Mouse (Mus musculus) c-Kit-positive CD71-positive TER-119-negative erythroid progenitor cells, embryonic 14.5 days (primary cell): ENCODE data around the gene Dnajc14.
"Not testable (repeated sequence)": the region's sequence is repeated elsewhere in the genome, so short reads cannot be mapped to it uniquely, and the experiment has no call there.

Experiments
- DNase-seq: peaks from one replicate; pipeline ENCODE4 v3.0.0-alpha.2; 2013; ENCODE audit warnings: low read depth

Dnajc14 gene

DNA sequence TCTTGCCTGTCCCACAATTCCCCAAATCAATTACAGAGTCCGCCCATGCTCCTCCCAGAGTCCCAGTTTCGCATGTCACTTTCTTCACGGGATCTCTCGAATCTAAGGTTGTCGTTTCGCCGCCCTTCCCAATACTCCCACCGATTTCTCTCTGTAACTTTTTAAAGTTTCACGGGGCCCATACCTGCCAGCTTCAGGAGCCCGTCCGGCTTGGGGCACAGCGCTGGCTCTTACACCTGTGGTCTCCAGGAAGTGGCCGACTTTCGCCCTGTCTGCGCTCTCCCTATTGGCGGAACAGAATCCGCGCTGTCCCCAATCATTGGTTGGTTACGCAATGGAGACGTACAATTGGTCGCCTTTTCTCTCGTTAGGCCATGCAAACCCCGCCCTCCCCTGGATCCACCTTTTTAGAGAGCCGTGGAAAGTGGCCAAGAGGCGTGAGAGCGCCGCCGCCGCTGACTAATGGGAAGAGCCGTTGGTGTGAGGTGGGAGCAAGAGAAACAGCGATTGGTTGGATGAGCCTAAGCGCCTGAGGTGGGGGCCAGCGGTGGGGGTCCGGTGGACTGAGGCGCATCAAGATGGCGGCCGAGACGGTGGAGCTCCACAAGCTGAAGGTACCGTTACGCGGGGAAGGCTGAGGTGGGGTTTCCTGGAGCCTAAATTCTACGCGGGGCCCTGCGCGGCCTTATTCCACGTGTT lies 17.6 kb downstream of the Dnajc14 start, which contains the start of gene Ormdl2:
Gene Ormdl2 (minus strand): TSS at position 288 of the 699 bp plus-strand sequence.
- DNase-seq: peak; percentile 100

- DNase-seq: no peak
These were observed 18.3 kb downstream of the Dnajc14 start for GRCm38 (mm10) chr10:128822135-128822534.

DNA sequence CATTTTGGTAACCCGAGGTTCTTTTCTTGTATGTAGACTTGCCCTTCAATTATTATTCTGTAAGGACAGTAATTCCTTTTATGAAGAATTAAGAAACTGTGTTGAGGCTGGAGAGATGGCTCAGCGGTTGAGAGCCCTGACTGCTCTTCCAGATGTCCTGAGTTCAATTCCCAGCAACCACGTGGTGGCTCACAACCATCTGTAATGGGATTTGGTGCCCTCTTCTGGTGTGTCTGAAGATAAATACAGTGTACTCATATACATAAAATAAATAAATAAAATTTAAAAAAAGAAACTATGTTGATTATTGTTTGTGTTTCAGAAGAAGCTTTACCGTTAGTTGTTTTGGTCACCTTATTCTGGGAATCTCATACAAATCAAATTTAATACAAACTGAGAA lies 19.2 kb downstream of the Dnajc14 start:
- not testable (repeated sequence) for DNase-seq

DNA sequence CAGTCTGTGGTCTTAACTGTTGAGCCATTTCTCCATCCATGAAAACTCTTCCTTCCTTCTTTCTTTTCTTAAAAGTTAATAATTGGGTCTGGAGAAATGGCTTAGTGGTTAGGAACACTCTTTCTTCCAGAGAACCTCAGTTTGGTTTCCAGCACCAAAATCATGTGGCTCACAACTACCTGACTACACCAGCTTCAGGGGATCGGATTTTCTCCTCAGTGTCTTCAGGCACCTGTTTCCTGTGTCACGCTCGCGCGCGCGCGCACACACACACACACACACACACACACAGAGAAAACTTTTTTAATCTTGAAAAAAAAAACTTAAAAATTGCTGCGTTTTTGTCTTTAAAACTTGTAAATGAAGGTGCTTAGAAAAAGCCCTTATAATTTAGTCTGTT lies 20.0 kb downstream of the Dnajc14 start:
- DNase-seq: no peak

DNA sequence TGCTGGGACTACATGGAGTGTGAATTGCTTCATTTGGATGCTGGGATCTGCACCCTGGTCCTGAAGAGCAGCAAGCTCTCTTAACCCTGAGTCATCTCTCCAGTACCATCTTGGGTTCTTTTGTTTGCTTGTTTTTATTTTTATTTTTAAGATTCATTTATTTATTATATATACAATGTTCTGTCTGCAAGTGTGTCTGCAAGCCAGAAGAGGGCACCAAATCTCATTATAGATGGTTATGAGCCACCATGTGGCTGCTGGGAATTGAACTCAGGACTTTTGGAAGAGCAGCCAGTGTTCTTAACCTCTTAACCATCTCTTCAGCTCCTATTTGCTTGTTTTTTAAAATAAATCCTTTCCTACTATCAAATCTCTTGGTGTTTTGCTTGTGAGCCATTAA lies 33.5 kb downstream of the Dnajc14 start:
- no peak for DNase-seq

DNA sequence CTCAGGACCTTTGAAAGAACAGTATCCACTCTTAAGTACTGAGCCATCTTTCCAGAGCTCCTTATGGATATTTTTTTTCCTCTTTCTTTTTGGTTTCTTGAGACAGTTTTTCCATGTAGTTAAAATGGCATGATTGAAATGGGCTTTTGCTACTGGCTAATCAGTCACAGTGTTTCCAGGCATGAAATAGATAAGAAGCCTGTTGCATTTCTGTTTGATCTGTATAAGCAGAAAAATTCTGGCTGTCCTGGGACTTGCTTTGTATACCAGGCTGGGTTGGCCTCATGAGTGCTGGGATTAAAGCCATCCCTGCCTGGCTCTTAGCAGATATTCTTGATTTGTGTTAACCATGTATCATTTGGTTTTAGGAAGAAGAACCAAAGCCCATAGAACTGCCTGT lies 35.6 kb downstream of the Dnajc14 start:
- no peak for DNase-seq

DNA sequence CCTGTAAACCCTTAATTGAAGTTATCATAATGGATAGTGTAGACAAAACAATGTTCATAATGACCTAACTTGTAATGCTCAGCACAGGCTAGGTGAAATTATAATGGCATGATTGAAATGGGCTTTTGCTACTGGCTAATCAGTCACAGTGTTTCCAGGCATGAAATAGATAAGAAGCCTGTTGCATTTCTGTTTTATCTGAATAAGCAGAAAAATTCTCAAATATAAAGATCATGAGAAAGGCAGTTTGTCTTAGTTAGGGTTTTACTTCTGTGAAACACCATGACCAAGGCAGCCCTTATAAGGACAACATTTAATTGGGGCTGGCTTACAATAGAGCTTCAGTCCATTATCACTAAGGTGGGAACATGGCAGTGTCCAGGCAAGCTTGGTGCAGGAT lies 36.8 kb downstream of the Dnajc14 start:
- DNase-seq: no peak

DNA sequence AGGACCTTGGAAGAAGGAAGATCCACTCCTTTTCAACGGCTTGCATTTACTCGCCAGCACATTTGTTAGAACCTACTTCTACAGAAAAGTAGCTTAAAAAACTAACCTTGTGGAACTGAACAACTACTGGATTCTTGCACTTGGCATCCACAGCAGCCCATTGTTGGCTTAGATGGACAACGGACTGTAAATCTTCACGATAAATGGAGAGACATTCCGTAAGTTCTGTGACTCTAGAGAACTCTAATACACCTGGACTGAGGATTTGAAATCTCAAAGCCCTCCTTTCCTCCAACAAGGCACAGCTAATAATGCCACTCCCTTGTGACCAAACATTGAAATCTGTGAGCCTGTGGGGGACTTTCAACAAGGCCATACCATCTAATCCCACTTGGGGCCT lies 39.4 kb downstream of the Dnajc14 start:
- no peak for DNase-seq

DNA sequence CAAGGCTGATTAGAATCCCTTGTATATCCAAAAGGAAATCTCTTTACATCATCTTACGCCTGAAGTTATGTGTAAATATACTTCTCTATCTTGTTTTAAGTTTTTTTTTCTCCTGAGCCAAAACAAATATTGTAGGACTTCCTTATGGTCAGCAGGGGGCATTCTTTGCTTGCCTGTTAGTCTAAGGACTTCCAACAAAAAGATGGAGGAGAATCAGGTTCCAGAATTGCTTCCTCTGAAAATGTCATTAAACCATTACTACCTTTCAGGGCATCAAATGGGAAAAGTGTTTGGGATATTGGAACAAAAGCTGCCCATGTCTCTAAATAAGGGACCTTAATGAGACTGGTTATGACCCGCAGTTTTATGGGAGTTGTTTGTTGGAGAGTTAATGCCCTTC lies 41.7 kb downstream of the Dnajc14 start:
- no peak for DNase-seq

- DNase-seq: no peak
These were observed 42.8 kb downstream of the Dnajc14 start for GRCm38 (mm10) chr10:128846664-128847063.

DNA sequence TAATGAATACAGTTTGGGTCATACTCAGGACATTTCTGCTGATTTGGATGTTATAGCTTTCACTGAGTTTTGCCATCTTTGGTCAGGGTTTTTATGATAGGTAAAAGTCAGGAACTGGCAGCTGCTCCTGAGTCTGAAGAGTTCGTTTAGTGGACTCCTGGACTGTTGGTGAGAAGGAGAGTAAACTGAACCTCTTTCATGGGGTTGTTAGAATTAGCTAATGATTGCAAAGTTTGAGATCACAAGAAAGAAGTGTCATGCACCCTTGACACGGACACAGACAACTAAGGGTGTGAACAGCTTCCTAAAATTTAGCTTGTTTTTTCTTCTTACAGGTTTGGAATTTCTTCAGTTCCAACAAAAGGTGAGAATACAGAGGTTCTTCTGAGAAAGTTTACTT lies 44.6 kb downstream of the Dnajc14 start:
- no peak for DNase-seq

DNA sequence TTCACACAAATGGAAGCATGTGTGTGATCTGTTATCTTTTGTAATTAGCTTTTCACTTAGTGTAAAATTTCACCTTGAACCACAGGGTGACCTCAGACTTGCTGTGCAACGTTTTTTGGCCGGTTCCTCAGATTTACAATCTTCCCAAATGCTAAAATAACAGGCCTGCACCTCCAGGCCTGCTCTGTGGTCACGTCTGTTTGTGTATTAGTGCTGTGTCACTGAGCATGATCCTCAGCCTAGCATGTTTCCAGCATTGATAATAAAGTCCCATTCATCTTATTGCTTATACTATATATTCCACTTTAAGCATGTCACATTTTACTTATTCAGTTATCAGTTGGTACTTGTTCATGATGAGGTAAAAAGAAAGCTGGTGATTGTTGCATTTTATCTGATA lies 46.5 kb downstream of the Dnajc14 start:
- no peak for DNase-seq

GRCm38 (mm10) chr10:128861176-128861575 lies 57.3 kb downstream of the Dnajc14 start:
- no peak for DNase-seq

DNA sequence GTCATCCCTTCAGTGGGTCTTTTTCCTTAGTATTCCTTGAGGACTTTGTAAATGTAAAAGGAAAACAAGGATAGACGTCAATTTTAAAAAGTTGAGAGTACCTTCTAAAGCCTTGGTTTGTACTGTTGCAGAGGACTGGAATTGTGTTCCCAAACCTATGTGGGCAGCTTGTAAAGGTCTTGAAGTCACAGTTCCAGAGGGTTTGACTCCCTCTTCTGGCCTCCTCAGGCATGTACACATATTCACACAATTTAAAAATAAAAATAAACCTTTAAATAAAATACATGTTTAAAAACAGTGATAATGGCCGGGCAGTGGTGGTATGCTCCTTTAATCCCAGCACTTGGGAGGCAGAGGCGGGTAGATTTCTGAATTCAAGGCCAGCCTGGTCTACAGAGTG lies 62.2 kb downstream of the Dnajc14 start:
- no peak for DNase-seq

DNA sequence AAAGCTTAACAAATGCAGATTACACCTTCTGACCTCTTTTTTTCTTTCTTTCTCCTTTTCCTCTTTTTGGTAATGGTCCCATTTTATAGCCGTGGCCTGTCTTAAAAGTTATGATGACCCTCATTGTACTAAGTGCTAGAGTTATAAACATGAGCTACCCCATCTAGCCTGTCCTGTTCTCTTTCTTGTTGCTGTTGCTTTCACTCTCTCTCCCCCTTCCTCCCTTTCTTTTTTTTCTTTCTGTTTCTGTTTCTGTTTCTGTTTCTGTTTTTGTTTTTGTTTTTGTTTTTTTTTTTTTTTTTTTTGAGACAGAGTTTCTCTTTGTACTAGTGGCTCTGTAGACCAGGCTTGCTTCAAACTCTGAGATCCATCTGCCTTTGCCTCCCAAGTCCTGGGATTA lies 62.7 kb downstream of the Dnajc14 start:
- DNase-seq: no peak
